Mouse (Mus musculus) G1E (cell line): ENCODE results near the gene Cstb. TPM values are rescaled to one million over a fixed set of nuclear protein-coding genes. Genes with fewer than 3 reads are reported as not detected.

Source experiments
- ATAC-seq: 2 replicates; pipeline ENCODE4 v1.8.0; 2016; ENCODE audit warnings: mild to moderate bottlenecking; ENCODE audit not compliant: insufficient number of reproducible peaks, poor library complexity, low FRiP score, severe bottlenecking; ENCODE audit errors: extremely low read depth
- DNase-seq: peaks from one replicate; pipeline ENCODE4 v3.0.0; 2012; ENCODE audit warnings: low spot score
- H3K27me3 ChIP-seq: 2 replicates; pipeline ENCODE4 v1.6.1; 2012; ENCODE audit warnings: mild to moderate bottlenecking, low read length, inconsistent platforms; ENCODE audit not compliant: insufficient read depth
- H3K36me3 ChIP-seq: replicated peaks from 2 replicates; pipeline ENCODE3; 2012; ENCODE audit warnings: mild to moderate bottlenecking, inconsistent platforms
- H3K4me1 ChIP-seq: 2 replicates; pipeline ENCODE4 v1.6.1; 2012; ENCODE audit warnings: low read depth, low read length, inconsistent platforms, mixed read lengths; ENCODE audit not compliant: insufficient read depth
- H3K4me3 ChIP-seq: 2 replicates; pipeline ENCODE4 v1.5.1; 2012; ENCODE audit warnings: low read depth, mild to moderate bottlenecking, inconsistent platforms, low read length, moderate library complexity, mixed read lengths
- H3K9me3 ChIP-seq: replicated peaks from 2 replicates; pipeline ENCODE4 v1.6.1; 2012; ENCODE audit warnings: inconsistent platforms
- CTCF ChIP-seq: IDR thresholded peaks from 2 replicates; pipeline ENCODE4 v1.5.1; 2012; ENCODE audit warnings: low read depth, low read length, inconsistent platforms, mixed read lengths
- GATA1 ChIP-seq: IDR thresholded peaks from 2 replicates; pipeline ENCODE4 v1.6.1; 2012; ENCODE audit warnings: borderline replicate concordance, low read length, inconsistent platforms, mixed read lengths
- GATA2 ChIP-seq: IDR thresholded peaks from 2 replicates; pipeline ENCODE4 v1.6.1; 2012; ENCODE audit warnings: low read depth, low read length, inconsistent platforms, borderline replicate concordance
- POLR2AphosphoS5 ChIP-seq: IDR thresholded peaks from 2 replicates; pipeline ENCODE4 v1.6.1; 2012; ENCODE audit warnings: low read depth, low read length, inconsistent platforms; ENCODE audit not compliant: insufficient replicate concordance
- TAL1 ChIP-seq: conservative IDR thresholded peaks from 2 replicates; pipeline ENCODE4 v1.6.1; 2012; ENCODE audit warnings: low read depth, low read length, inconsistent platforms, mixed read lengths
- polyA plus RNA-seq: library from polyadenylated mRNA; stranded (reverse); fragments of >175 nt; gene quantifications from 2 replicates; pipeline ENCODE4 v1.2.3, GENCODE M21; 2012
- total RNA-seq, 2 experiments: library from RNA; stranded (forward) in 1 of 2; stranded (reverse) in 1 of 2; fragments of 200-1000 nt in 1 of 2; fragments of >200 nt in 1 of 2; fragmentation: Nextera tagmentation in 1 of 2; gene quantifications; 2 replicates each; pipeline ENCODE4 v1.2.3; 2014 to 2017

The Cstb gene
- total and polyA plus RNA-seq, 3 experiments, result 40.3 to 260 (median 47.1) TPM

GRCm38 (mm10) chr10:78428070-78428469 is 2.6 kb downstream of the Cstb start:
- ATAC-seq (no peak), DNase-seq (no peak)

GRCm38 (mm10) chr10:78429180-78429579 is 3.7 kb downstream of the Cstb start:
- ATAC-seq, result no peak
- Histone ChIP-seq H3K4me3 (no peak overlapping the region), H3K36me3 (peaks cover 30% of the 10 kb centered on the region), H3K27me3 (peaks cover 17% of the 10 kb centered on the region), H3K9me3 (no peaks in the 10 kb centered on the region), H3K4me1 (peaks cover 43% of the 10 kb centered on the region)
- no peak for DNase-seq
- TF ChIP-seq POLR2AphosphoS5 (no peak), GATA1 (no peak), CTCF (no peak), TAL1 (no peak), GATA2 (no peak)

More at GRCm38 (mm10) chr10:78428070-78428469, 2.6 kb downstream of the Cstb start:
- Histone ChIP-seq H3K27me3 (peaks cover 10% of the 10 kb centered on the region), H3K9me3 (no peaks in the 10 kb centered on the region), H3K36me3 (peaks cover 30% of the 10 kb centered on the region), H3K4me3 (no peak overlapping the region), H3K4me1 (peaks cover 46% of the 10 kb centered on the region)
- TF ChIP-seq POLR2AphosphoS5 (no peak), GATA1 (no peak), CTCF (no peak), TAL1 (no peak), GATA2 (no peak)

GRCm38 (mm10) chr10:78429776-78430175 is 4.3 kb downstream of the Cstb start:
- DNase-seq (no peak), ATAC-seq (no peak)
- Histone ChIP-seq H3K4me1 (peaks cover 39% of the 10 kb centered on the region), H3K27me3 (peaks cover 23% of the 10 kb centered on the region), H3K9me3 (no peaks in the 10 kb centered on the region), H3K4me3 (no peak overlapping the region), H3K36me3 (peaks cover 30% of the 10 kb centered on the region)
- no peak for TF ChIP-seq GATA2
- TF ChIP-seq CTCF, result no peak
- TF ChIP-seq POLR2AphosphoS5, result no peak
- TF ChIP-seq GATA1, result no peak
- TF ChIP-seq TAL1, result no peak

- H3K36me3 ChIP-seq, result peaks cover 22% of the 10 kb centered on the region
- DNase-seq (no peak), ATAC-seq (no peak)
- H3K9me3 ChIP-seq, result no peaks in the 10 kb centered on the region
- peaks cover 32% of the 10 kb centered on the region for H3K27me3 ChIP-seq
- no peak overlapping the region for H3K4me3 ChIP-seq
- TF ChIP-seq GATA1, result no peak
- no peak for TF ChIP-seq CTCF
- TF ChIP-seq TAL1, result no peak
- no peak for TF ChIP-seq GATA2
- no peak for TF ChIP-seq POLR2AphosphoS5
- peaks cover 16% of the 10 kb centered on the region for H3K4me1 ChIP-seq
Measured at GRCm38 (mm10) chr10:78432853-78433252, 7.4 kb downstream of the Cstb start.

GRCm38 (mm10) chr10:78438094-78438493 is 12.6 kb downstream of the Cstb start:
- peaks cover 22% of the 10 kb centered on the region for H3K27me3 ChIP-seq
- H3K4me3 ChIP-seq, result no peak overlapping the region
- H3K36me3 ChIP-seq, result peaks cover 57% of the 10 kb centered on the region
- H3K9me3 ChIP-seq, result no peaks in the 10 kb centered on the region
- peak; percentile 54; the same call in 1 of the 2 replicates for ATAC-seq
- DNase-seq, result peak; percentile 70
- H3K4me1 ChIP-seq, result peaks cover 2% of the 10 kb centered on the region; the same call in 1 of the 2 replicates
- TF ChIP-seq TAL1, result no peak
- peak; percentile 92 for TF ChIP-seq CTCF

GRCm38 (mm10) chr10:78439550-78439949 is 14.1 kb downstream of the Cstb start:
- TF ChIP-seq GATA1, result no peak
- no peak for TF ChIP-seq TAL1
- TF ChIP-seq POLR2AphosphoS5, result no peak
- no peak for TF ChIP-seq GATA2
- TF ChIP-seq CTCF, result peak; percentile 37; the same call in 1 of the 2 replicates
- no peak overlapping the region for H3K4me3 ChIP-seq
- ATAC-seq (no peak), DNase-seq (no peak)
- H3K36me3 ChIP-seq, result peaks cover 71% of the 10 kb centered on the region
- H3K27me3 ChIP-seq, result peaks cover 12% of the 10 kb centered on the region
- no peaks in the 10 kb centered on the region for H3K9me3 ChIP-seq
- peaks cover 2% of the 10 kb centered on the region; the same call in 1 of the 2 replicates for H3K4me1 ChIP-seq
